Mouse (Mus musculus) CH12.LX (cell line): Measurements from ENCODE around the gene Sik3. TPM values are rescaled to one million over a fixed set of nuclear protein-coding genes. Genes with fewer than 3 reads are reported as not detected.
A peak's percentile ranks its signal among the peaks of the same experiment; 100 is the strongest.

Source experiments
- DNase-seq: peaks from one replicate; pipeline ENCODE4 v3.0.0-alpha.2; 2013; ENCODE audit errors: extremely low read depth
- H3K27ac ChIP-seq: 2 replicates; pipeline ENCODE4 v1.5.1; 2012; ENCODE audit warnings: low read depth, mild to moderate bottlenecking, control low read depth, moderate library complexity; ENCODE audit not compliant: insufficient read depth
- H3K27me3 ChIP-seq: replicated peaks from 2 replicates; pipeline ENCODE3; 2012; ENCODE audit warnings: inconsistent platforms
- H3K36me3 ChIP-seq, 2 experiments: replicated peaks in 1 of 2; 2 replicates each; pipeline versions ENCODE3 to v1.6.1; 2012; ENCODE audit warnings: inconsistent platforms in 1 of 2, low read length in 1 of 2, mild to moderate bottlenecking in 1 of 2, mixed read lengths in 1 of 2, moderate library complexity in 1 of 2; ENCODE audit not compliant: control insufficient read depth in 1 of 2, insufficient read depth in 1 of 2
- H3K4me1 ChIP-seq, 2 experiments: 2 replicates each; pipeline ENCODE4 v1.6.1; 2012; ENCODE audit warnings: inconsistent platforms in 1 of 2, moderate library complexity in 1 of 2; ENCODE audit not compliant: insufficient read depth in 2 of 2, control insufficient read depth in 1 of 2
- H3K4me2 ChIP-seq: 2 replicates; pipeline ENCODE4 v1.6.1; 2012; ENCODE audit warnings: low read depth, mild to moderate bottlenecking, control low read depth; ENCODE audit not compliant: poor library complexity, insufficient read depth, severe bottlenecking
- H3K4me3 ChIP-seq, 3 experiments: fragments of 150-350 bp in 1 of 3; sonication (generic) in 1 of 3; replicated peaks in 1 of 3; 2 replicates each; pipeline versions ENCODE3 to v1.5.1; 2011 to 2012; ENCODE audit warnings: low read depth in 2 of 3, low read length in 2 of 3, mild to moderate bottlenecking in 2 of 3, moderate library complexity in 2 of 3, control low read depth in 1 of 3, improper control_type of control experiment in 1 of 3, inconsistent platforms in 1 of 3, mixed read lengths in 1 of 3; ENCODE audit not compliant: poor library complexity in 1 of 3
- H3K79me2 ChIP-seq: replicated peaks from 2 replicates; pipeline ENCODE4 v1.6.1; 2012; ENCODE audit warnings: mild to moderate bottlenecking, moderate library complexity; ENCODE audit not compliant: control insufficient read depth, poor library complexity, insufficient read depth, severe bottlenecking; ENCODE audit errors: extremely low read depth
- H3K9ac ChIP-seq: 2 replicates; pipeline ENCODE4 v1.6.1; 2012; ENCODE audit warnings: low read depth, mild to moderate bottlenecking, control low read depth, moderate library complexity; ENCODE audit not compliant: insufficient read depth
- H3K9me3 ChIP-seq: replicated peaks from 2 replicates; pipeline ENCODE3; 2012; ENCODE audit warnings: low read length, inconsistent platforms, mixed read lengths
- BHLHE40 ChIP-seq: IDR thresholded peaks from 2 replicates; pipeline ENCODE4 v1.6.1; 2011; ENCODE audit warnings: mild to moderate bottlenecking, low read depth, low read length, improper control_type of control experiment
- CHD1 ChIP-seq: IDR thresholded peaks from 2 replicates; pipeline ENCODE4 v1.6.1; 2012; ENCODE audit warnings: low read depth, low read length, improper control_type of control experiment, inconsistent platforms
- CHD2 ChIP-seq: IDR thresholded peaks from 2 replicates; pipeline ENCODE4 v1.6.1; 2011; ENCODE audit warnings: low read length, improper control_type of control experiment
- ETS1 ChIP-seq: conservative IDR thresholded peaks from 2 replicates; pipeline ENCODE4 v1.6.1; 2012; ENCODE audit warnings: low read depth, mild to moderate bottlenecking, inconsistent platforms, low read length, improper control_type of control experiment, moderate library complexity
- IRF4 ChIP-seq: IDR thresholded peaks from 2 replicates; pipeline ENCODE4 v1.6.1; 2014; ENCODE audit warnings: low read depth, mild to moderate bottlenecking, inconsistent platforms, low read length, improper control_type of control experiment
- JUND ChIP-seq: conservative IDR thresholded peaks from 2 replicates; pipeline ENCODE4 v1.6.1; 2011; ENCODE audit warnings: low read depth, low read length, improper control_type of control experiment
- KAT2A ChIP-seq: IDR thresholded peaks from 2 replicates; pipeline ENCODE4 v1.6.1; 2012; ENCODE audit warnings: low read length, improper control_type of control experiment, inconsistent platforms; ENCODE audit not compliant: insufficient replicate concordance
- MAFK ChIP-seq: IDR thresholded peaks from 2 replicates; pipeline ENCODE4 v1.6.1; 2011; ENCODE audit warnings: low read length, improper control_type of control experiment; ENCODE audit not compliant: insufficient replicate concordance
- MAX ChIP-seq: IDR thresholded peaks from 2 replicates; pipeline ENCODE4 v1.6.1; 2011; ENCODE audit warnings: low read length, improper control_type of control experiment
- MAZ ChIP-seq: IDR thresholded peaks from 2 replicates; pipeline ENCODE4 v1.6.1; 2012; ENCODE audit warnings: low read depth, mild to moderate bottlenecking, inconsistent platforms, low read length, improper control_type of control experiment, moderate library complexity
- MEF2A ChIP-seq: IDR thresholded peaks from 2 replicates; pipeline ENCODE4 v1.6.1; 2014; ENCODE audit warnings: low read depth, mild to moderate bottlenecking, inconsistent platforms, low read length, improper control_type of control experiment, borderline replicate concordance
- MXI1 ChIP-seq: IDR thresholded peaks from 2 replicates; pipeline ENCODE4 v1.6.1; 2011; ENCODE audit warnings: mild to moderate bottlenecking, low read depth, low read length, improper control_type of control experiment
- MYC ChIP-seq: IDR thresholded peaks from 2 replicates; pipeline ENCODE4 v1.6.1; 2011; ENCODE audit warnings: low read depth, mild to moderate bottlenecking, improper control_type of control experiment, low read length
- NELFE ChIP-seq: IDR thresholded peaks from 2 replicates; pipeline ENCODE4 v1.6.1; 2011; ENCODE audit warnings: low read depth, low read length, improper control_type of control experiment
- NRF1 ChIP-seq: IDR thresholded peaks from 2 replicates; pipeline ENCODE4 v1.6.1; 2014; ENCODE audit warnings: low read depth, mild to moderate bottlenecking, inconsistent platforms, low read length, improper control_type of control experiment, moderate library complexity
- POLR2A ChIP-seq: IDR thresholded peaks from 2 replicates; pipeline ENCODE4 v1.6.1; 2011; ENCODE audit warnings: low read depth, mild to moderate bottlenecking, improper control_type of control experiment, low read length
- POLR2AphosphoS2 ChIP-seq: IDR thresholded peaks from 2 replicates; pipeline ENCODE4 v1.6.1; 2011; ENCODE audit warnings: low read depth, low read length, improper control_type of control experiment
- SIN3A ChIP-seq: IDR thresholded peaks from 2 replicates; pipeline ENCODE4 v1.6.1; 2012; ENCODE audit warnings: low read length, improper control_type of control experiment, inconsistent platforms
- SMC3 ChIP-seq: IDR thresholded peaks from 2 replicates; pipeline ENCODE4 v1.6.1; 2011; ENCODE audit warnings: low read depth, low read length, improper control_type of control experiment
- TBP ChIP-seq: conservative IDR thresholded peaks from 2 replicates; pipeline ENCODE4 v1.6.1; 2011; ENCODE audit warnings: low read depth, low read length, improper control_type of control experiment
- TCF12 ChIP-seq: IDR thresholded peaks from 2 replicates; pipeline ENCODE4 v1.6.1; 2014; ENCODE audit warnings: low read depth, mild to moderate bottlenecking, inconsistent platforms, low read length, improper control_type of control experiment
- USF1 ChIP-seq: IDR thresholded peaks from 2 replicates; pipeline ENCODE4 v1.6.1; 2014; ENCODE audit warnings: low read depth, mild to moderate bottlenecking, inconsistent platforms, low read length, improper control_type of control experiment
- USF2 ChIP-seq: conservative IDR thresholded peaks from 2 replicates; pipeline ENCODE4 v1.6.1; 2011; ENCODE audit warnings: low read depth, low read length, improper control_type of control experiment
- ZKSCAN1 ChIP-seq: IDR thresholded peaks from 2 replicates; pipeline ENCODE4 v1.6.1; 2012; ENCODE audit warnings: low read depth, inconsistent platforms, low read length, improper control_type of control experiment, borderline replicate concordance
- dilution Hi-C: fragments of 300-500 bp; cut with MboI; formaldehyde crosslinking; loops from 2 replicates; pipeline ENCODE4 v1.14.3; 2020; ENCODE audit warnings: low sequenced_read_pairs; ENCODE audit not compliant: extremely low pct_unique_long_range_greater_than_20kb, extremely low pct_ligation_motif_present
- in situ Hi-C: fragments of 300-500 bp; cut with MboI; formaldehyde crosslinking; loops from 3 replicates; pipeline ENCODE4 v1.14.3; 2019; ENCODE audit warnings: low sequenced_read_pairs, low pct_ligation_motif_present, low pct_unique_long_range_greater_than_20kb, mixed read lengths
- polyA plus RNA-seq: library from polyadenylated mRNA; unstranded; fragments of >175 nt; gene quantifications from 2 replicates; pipeline ENCODE4 v1.2.1, GENCODE M21; 2012; ENCODE audit warnings: low read depth; ENCODE audit not compliant: insufficient read length
- total RNA-seq, 2 experiments: library from RNA; depleted of rRNA; stranded (reverse); fragments of 300-350 nt in 1 of 2; fragments of >200 nt in 1 of 2; gene quantifications; 2 replicates each; pipeline ENCODE4 v1.2.3; 2012 to 2014

Sik3 gene
- total and polyA plus RNA-seq, 3 experiments = 14.9 to 29.8 (median 21.4) TPM

GRCm38 (mm10) chr9:46064331-46064730 is 51.7 kb downstream of the Sik3 start:
- in situ Hi-C loops (no loop called here), dilution Hi-C loops (no loop called here)
- Histone ChIP-seq H3K4me3 (no peak overlapping the region), H3K4me2 (no peak overlapping the region), H3K9ac (no peak overlapping the region), H3K79me2 (peaks cover 9% of the 10 kb centered on the region), H3K27me3 (no peaks in the 10 kb centered on the region), H3K4me1 (peaks cover 19 to 32% of the 10 kb centered on the region in 2 experiments), H3K27ac (no peak overlapping the region), H3K9me3 (no peaks in the 10 kb centered on the region), H3K36me3 (peaks cover 0 to 24% of the 10 kb centered on the region in 2 experiments)
- TF ChIP-seq MEF2A = no peak
- no peak for TF ChIP-seq CHD2
- no peak for TF ChIP-seq SMC3
- DNase-seq = no peak

- Histone ChIP-seq H3K36me3 (peaks cover 0 to 22% of the 10 kb centered on the region in 2 experiments), H3K27me3 (no peaks in the 10 kb centered on the region), H3K27ac (no peak overlapping the region), H3K4me3 (no peak overlapping the region), H3K4me1 (peaks cover 19 to 47% of the 10 kb centered on the region in 2 experiments), H3K9me3 (no peaks in the 10 kb centered on the region), H3K9ac (no peak overlapping the region), H3K79me2 (peaks cover 9% of the 10 kb centered on the region), H3K4me2 (no peak overlapping the region)
- TF ChIP-seq TBP (no peak), KAT2A (no peak), ZKSCAN1 (no peak)
- no peak for DNase-seq
- dilution Hi-C loops (no loop called here), in situ Hi-C loops (no loop called here)
These were observed 54.1 kb downstream of the Sik3 start for GRCm38 (mm10) chr9:46066711-46067110.

- in situ Hi-C loops (no loop called here), dilution Hi-C loops (no loop called here)
- H3K36me3 ChIP-seq = peaks cover 0 to 25% of the 10 kb centered on the region in 2 experiments
- no peaks in the 10 kb centered on the region for H3K27me3 ChIP-seq
- no peak overlapping the region for H3K4me3 ChIP-seq
- H3K4me1 ChIP-seq = peaks cover 19 to 47% of the 10 kb centered on the region in 2 experiments
- no peaks in the 10 kb centered on the region for H3K9me3 ChIP-seq
- peaks cover 11% of the 10 kb centered on the region; the same call in 1 of the 2 replicates for H3K79me2 ChIP-seq
- H3K4me2 ChIP-seq = peak overlapping the region; percentile 30; the same call in 1 of the 2 replicates
- peak; percentile 79 for DNase-seq
- TF ChIP-seq IRF4 = peak; percentile 52; the same call in 1 of the 2 replicates
- no peak for TF ChIP-seq NRF1
- TF ChIP-seq ETS1 = peak; percentile 55
- no peak for TF ChIP-seq USF1
- TF ChIP-seq SMC3 = no peak
- no peak for TF ChIP-seq JUND
- peak; percentile 96 for TF ChIP-seq MXI1
- no peak for TF ChIP-seq TCF12
- peak; percentile 97 for TF ChIP-seq MYC
- TF ChIP-seq MAZ = no peak
- TF ChIP-seq CHD1 = no peak
- peak; percentile 67 for TF ChIP-seq SIN3A
- peak; percentile 93 for TF ChIP-seq MAX
- TF ChIP-seq MEF2A = no peak
- no peak for TF ChIP-seq MAFK
- 0 out of 2 replicates have a peak, but pooled peaks have one; percentile 63 for TF ChIP-seq BHLHE40
- TF ChIP-seq TBP = 0 out of 2 replicates have a peak, but pooled peaks have one; percentile 42
- TF ChIP-seq POLR2AphosphoS2 = no peak
- TF ChIP-seq POLR2A = no peak
- TF ChIP-seq USF2 = 0 out of 2 replicates have a peak, but pooled peaks have one; percentile 15
- no peak for TF ChIP-seq NELFE
- no peak overlapping the region for H3K27ac ChIP-seq
- H3K9ac ChIP-seq = peak overlapping the region; percentile 20; the same call in 1 of the 2 replicates
These were observed 55.1 kb downstream of the Sik3 start for GRCm38 (mm10) chr9:46067691-46068090.
